Mouse (Mus musculus) ES-E14 (cell line): Measurements from ENCODE around the gene Mef2b. TPM values are rescaled to one million over a fixed set of nuclear protein-coding genes. Genes with fewer than 3 reads are reported as not detected.
"Not testable (repeated sequence)": the region's sequence is repeated elsewhere in the genome, so short reads cannot be mapped to it uniquely, and the experiment has no call there.

Experiments used
- DNase-seq: peaks from one replicate; pipeline ENCODE4 v3.0.0-alpha.2; 2013; ENCODE audit warnings: low read depth, low spot score
- H3K27ac ChIP-seq: 2 replicates; pipeline ENCODE4 v1.5.1; 2012; ENCODE audit warnings: low read depth, mild to moderate bottlenecking, low read length, moderate library complexity, mixed read lengths; ENCODE audit not compliant: poor library complexity, insufficient read depth, severe bottlenecking
- H3K36me3 ChIP-seq: 2 replicates; pipeline ENCODE4 v1.6.1; 2012; ENCODE audit warnings: mild to moderate bottlenecking, low read length, moderate library complexity, mixed read lengths; ENCODE audit not compliant: control insufficient read depth, poor library complexity, insufficient read depth, severe bottlenecking
- H3K4me1 ChIP-seq, 2 experiments: fragments of 150-350 bp in 1 of 2; sonication (generic) in 1 of 2; 2 replicates each; pipeline ENCODE4 v1.6.1; 2012; ENCODE audit warnings: low read length in 2 of 2, mild to moderate bottlenecking in 1 of 2, mixed read lengths in 1 of 2; ENCODE audit not compliant: control insufficient read depth in 2 of 2, insufficient read depth in 2 of 2, poor library complexity in 1 of 2
- H3K4me3 ChIP-seq, 2 experiments: fragments of 150-350 bp in 1 of 2; sonication (generic) in 1 of 2; 2 replicates each; pipeline ENCODE4 v1.5.1; 2012; ENCODE audit warnings: low read length in 2 of 2, low read depth in 1 of 2, mild to moderate bottlenecking in 1 of 2, mixed read lengths in 1 of 2; ENCODE audit not compliant: insufficient read depth in 1 of 2, poor library complexity in 1 of 2, severe bottlenecking in 1 of 2
- H3K9ac ChIP-seq: 2 replicates; pipeline ENCODE4 v1.6.1; 2012; ENCODE audit warnings: low read depth, mild to moderate bottlenecking, low read length, mixed read lengths; ENCODE audit not compliant: poor library complexity, insufficient read depth, severe bottlenecking
- H3K9me3 ChIP-seq: fragments of 150-350 bp; sonication (generic); 2 replicates; pipeline ENCODE4 v1.6.1; 2012; ENCODE audit warnings: low read depth, mild to moderate bottlenecking, low read length; ENCODE audit not compliant: control insufficient read depth, insufficient read depth
- CHD2 ChIP-seq: IDR thresholded peaks from 2 replicates; pipeline ENCODE4 v1.6.1; 2014; ENCODE audit warnings: mild to moderate bottlenecking, low read depth, low read length, inconsistent platforms
- HCFC1 ChIP-seq: IDR thresholded peaks from 2 replicates; pipeline ENCODE4 v1.6.1; 2012; ENCODE audit warnings: low read length, inconsistent platforms, borderline replicate concordance; ENCODE audit not compliant: insufficient read depth
- MAFK ChIP-seq: IDR thresholded peaks from 2 replicates; pipeline ENCODE4 v1.6.1; 2014; ENCODE audit warnings: mild to moderate bottlenecking, low read depth, low read length, inconsistent platforms; ENCODE audit not compliant: insufficient read depth
- in situ Hi-C, 2 experiments: fragments of 600-800 bp; cut with MboI; formaldehyde crosslinking; loops; one replicate each; pipeline ENCODE4 v1.15.1; 2025; ENCODE audit warnings: low sequenced_read_pairs in 2 of 2, inconsistent platforms in 1 of 2; ENCODE audit not compliant: unreplicated experiment in 2 of 2
- total RNA-seq: library from RNA; depleted of rRNA; stranded (reverse); fragments of 300-350 nt; gene quantifications from 2 replicates; pipeline ENCODE4 v1.2.3, GENCODE M21; 2012; rRNA removed

Gene Mef2b
- total RNA-seq, 1 experiment: 3.6 TPM

DNA sequence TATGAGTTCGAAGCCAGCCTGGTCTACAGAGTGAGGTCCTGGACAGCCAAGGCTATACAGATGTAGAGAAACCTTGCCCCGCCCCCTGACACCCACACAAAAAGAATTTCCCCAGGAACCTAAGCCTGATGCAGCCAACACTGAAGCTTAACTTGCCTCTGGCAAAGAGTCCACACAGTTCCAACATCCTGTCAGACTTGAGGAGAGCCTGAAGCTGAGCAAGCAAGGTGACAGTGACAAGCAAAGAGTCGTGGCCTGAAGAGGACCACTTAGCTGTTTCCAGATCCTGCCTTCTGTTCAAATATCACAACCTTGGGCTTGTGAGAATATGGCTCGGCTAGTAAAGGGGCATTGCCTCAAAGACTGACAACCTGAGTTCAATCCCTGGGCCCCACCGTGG lies 75.6 kb downstream of the Mef2b start:
- in situ Hi-C loops: no loop called here
- no peak overlapping the region for H3K4me3 ChIP-seq
- no peaks in the 10 kb centered on the region for H3K9me3 ChIP-seq
- TF ChIP-seq CHD2 (no peak), HCFC1 (no peak)
- DNase-seq: no peak
- no peak overlapping the region for H3K9ac ChIP-seq
- peaks cover 9 to 11% of the 10 kb centered on the region in 2 experiments; a peak in 3 of 4 replicates for H3K4me1 ChIP-seq
- H3K27ac ChIP-seq: no peak overlapping the region
- H3K36me3 ChIP-seq: no peaks in the 10 kb centered on the region

- H3K4me1 ChIP-seq, H3K27ac ChIP-seq, H3K9me3 ChIP-seq, in situ Hi-C loops, H3K36me3 ChIP-seq, DNase-seq, H3K9ac ChIP-seq, H3K4me3 ChIP-seq: not testable (repeated sequence)
These were observed 76.7 kb downstream of the Mef2b start for GRCm38 (mm10) chr8:70216161-70216560.

DNA sequence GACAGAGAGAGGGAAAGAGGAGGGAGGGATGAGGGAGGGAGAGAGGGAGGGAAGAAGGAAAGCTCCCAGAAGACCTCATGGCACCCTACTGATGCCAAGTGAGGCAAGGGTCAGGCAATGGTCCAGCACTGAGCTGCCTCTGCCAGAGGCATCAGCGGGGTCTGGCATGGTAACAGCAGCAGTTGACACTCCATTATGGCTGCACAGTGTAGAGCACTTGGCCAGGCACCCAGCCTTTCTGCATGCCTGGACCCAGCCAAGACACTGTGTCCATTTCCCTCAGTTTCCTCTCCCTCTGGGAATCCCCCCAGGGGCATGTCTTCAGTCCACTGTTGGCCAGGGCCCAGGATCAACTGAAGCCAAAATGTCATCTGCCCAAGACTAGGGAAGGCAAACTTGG lies 77.1 kb downstream of the Mef2b start:
- H3K27ac ChIP-seq: no peak overlapping the region
- no peak overlapping the region for H3K9ac ChIP-seq
- H3K36me3 ChIP-seq: peaks cover 5% of the 10 kb centered on the region; the same call in 1 of the 2 replicates
- DNase-seq: no peak
- no peaks in the 10 kb centered on the region for H3K9me3 ChIP-seq
- H3K4me1 ChIP-seq: peaks cover 3 to 5% of the 10 kb centered on the region in 2 experiments; a peak in 1 of 4 replicates
- H3K4me3 ChIP-seq: no peak overlapping the region
- TF ChIP-seq CHD2 (no peak), MAFK (no peak)
- in situ Hi-C loops: no loop called here

Other genes with a start within 250 kb of the Mef2b start
- gene Tssk6, start 237.5 kb upstream of the Mef2b start, total RNA-seq: 2.5 and 4.0 TPM in 2 replicates
- 146 and 243 TPM in 2 replicates for gene Ndufa13, start 237.2 kb upstream of the Mef2b start, total RNA-seq
- 7.0 and 8.5 TPM in 2 replicates for gene Yjefn3, start 237.0 kb upstream of the Mef2b start, total RNA-seq
- gene Gatad2a, start 143.3 kb upstream of the Mef2b start, total RNA-seq: 139 and 148 TPM in 2 replicates
- 82.4 and 124 TPM in 2 replicates for gene Mau2, start 97.0 kb upstream of the Mef2b start, total RNA-seq
- gene Sugp1, start 96.9 kb upstream of the Mef2b start, total RNA-seq: 38.5 and 38.8 TPM in 2 replicates
- gene Tm6sf2, start 66.8 kb upstream of the Mef2b start, total RNA-seq: 2.0 and 2.5 TPM in 2 replicates
- gene Hapln4, start 56.3 kb upstream of the Mef2b start, total RNA-seq: 2.2 and 4.8 TPM in 2 replicates
- gene Ncan, start 18.8 kb upstream of the Mef2b start, total RNA-seq: 4.3 and 9.2 TPM in 2 replicates
- gene Nr2c2ap, start 8.4 kb upstream of the Mef2b start, total RNA-seq: 9.6 and 10.4 TPM in 2 replicates
- gene Rfxank, start 557 bp upstream of the Mef2b start, total RNA-seq: 10.4 and 11.2 TPM in 2 replicates
- 30.0 and 31.2 TPM in 2 replicates for gene Borcs8, start 212 bp upstream of the Mef2b start, total RNA-seq
- gene Tmem161a, start 32.6 kb downstream of the Mef2b start, total RNA-seq: 73.9 and 116 TPM in 2 replicates
- gene Slc25a42, start 72.6 kb downstream of the Mef2b start, total RNA-seq: 5.8 and 7.5 TPM in 2 replicates
- gene Sugp2, start 94.5 kb downstream of the Mef2b start, total RNA-seq: 45.5 and 57.6 TPM in 2 replicates
- gene Armc6, start 94.8 kb downstream of the Mef2b start, total RNA-seq: 58.9 and 61.8 TPM in 2 replicates
- 34.4 and 39.0 TPM in 2 replicates for gene Homer3, start 143.1 kb downstream of the Mef2b start, total RNA-seq
- gene Ddx49, start 162.8 kb downstream of the Mef2b start, total RNA-seq: 71.0 and 73.3 TPM in 2 replicates
- gene Cope, start 162.8 kb downstream of the Mef2b start, total RNA-seq: 101 and 112 TPM in 2 replicates
- 1.9 and 4.7 TPM in 2 replicates for gene Cers1, start 176.1 kb downstream of the Mef2b start, total RNA-seq
- gene Gdf1, start 190.1 kb downstream of the Mef2b start, total RNA-seq: 7.5 and 24.5 TPM in 2 replicates
- gene Upf1, start 213.6 kb downstream of the Mef2b start, total RNA-seq: 54.7 and 57.6 TPM in 2 replicates
- gene Comp, start 233.8 kb downstream of the Mef2b start, total RNA-seq: 1.2 and 1.4 TPM in 2 replicates